Mouse (Mus musculus) CH12.LX (cell line): Measurements from ENCODE around the gene Plekhf1. TPM values are rescaled to one million over a fixed set of nuclear protein-coding genes. Genes with fewer than 3 reads are reported as not detected.

Experiments used
- DNase-seq: peaks from one replicate; pipeline ENCODE4 v3.0.0-alpha.2; 2013; ENCODE audit errors: extremely low read depth
- H3K27ac ChIP-seq: 2 replicates; pipeline ENCODE4 v1.5.1; 2012; ENCODE audit warnings: low read depth, mild to moderate bottlenecking, control low read depth, moderate library complexity; ENCODE audit not compliant: insufficient read depth
- H3K27me3 ChIP-seq: replicated peaks from 2 replicates; pipeline ENCODE3; 2012; ENCODE audit warnings: inconsistent platforms
- H3K36me3 ChIP-seq, 2 experiments: replicated peaks in 1 of 2; 2 replicates each; pipeline versions ENCODE3 to v1.6.1; 2012; ENCODE audit warnings: inconsistent platforms in 1 of 2, low read length in 1 of 2, mild to moderate bottlenecking in 1 of 2, mixed read lengths in 1 of 2, moderate library complexity in 1 of 2; ENCODE audit not compliant: control insufficient read depth in 1 of 2, insufficient read depth in 1 of 2
- H3K4me1 ChIP-seq, 2 experiments: 2 replicates each; pipeline ENCODE4 v1.6.1; 2012; ENCODE audit warnings: inconsistent platforms in 1 of 2, moderate library complexity in 1 of 2; ENCODE audit not compliant: insufficient read depth in 2 of 2, control insufficient read depth in 1 of 2
- H3K4me2 ChIP-seq: 2 replicates; pipeline ENCODE4 v1.6.1; 2012; ENCODE audit warnings: low read depth, mild to moderate bottlenecking, control low read depth; ENCODE audit not compliant: poor library complexity, insufficient read depth, severe bottlenecking
- H3K4me3 ChIP-seq, 3 experiments: fragments of 150-350 bp in 1 of 3; sonication (generic) in 1 of 3; replicated peaks in 1 of 3; 2 replicates each; pipeline versions ENCODE3 to v1.5.1; 2011 to 2012; ENCODE audit warnings: low read depth in 2 of 3, low read length in 2 of 3, mild to moderate bottlenecking in 2 of 3, moderate library complexity in 2 of 3, control low read depth in 1 of 3, improper control_type of control experiment in 1 of 3, inconsistent platforms in 1 of 3, mixed read lengths in 1 of 3; ENCODE audit not compliant: poor library complexity in 1 of 3
- H3K79me2 ChIP-seq: replicated peaks from 2 replicates; pipeline ENCODE4 v1.6.1; 2012; ENCODE audit warnings: mild to moderate bottlenecking, moderate library complexity; ENCODE audit not compliant: control insufficient read depth, poor library complexity, insufficient read depth, severe bottlenecking; ENCODE audit errors: extremely low read depth
- H3K9ac ChIP-seq: 2 replicates; pipeline ENCODE4 v1.6.1; 2012; ENCODE audit warnings: low read depth, mild to moderate bottlenecking, control low read depth, moderate library complexity; ENCODE audit not compliant: insufficient read depth
- H3K9me3 ChIP-seq: replicated peaks from 2 replicates; pipeline ENCODE3; 2012; ENCODE audit warnings: low read length, inconsistent platforms, mixed read lengths
- CHD2 ChIP-seq: IDR thresholded peaks from 2 replicates; pipeline ENCODE4 v1.6.1; 2011; ENCODE audit warnings: low read length, improper control_type of control experiment
- ELF1 ChIP-seq: IDR thresholded peaks from 2 replicates; pipeline ENCODE4 v1.6.1; 2014; ENCODE audit warnings: low read depth, mild to moderate bottlenecking, inconsistent platforms, low read length, improper control_type of control experiment
- EP300 ChIP-seq: IDR thresholded peaks from 2 replicates; pipeline ENCODE4 v1.6.1; 2011; ENCODE audit warnings: low read length, improper control_type of control experiment
- IRF4 ChIP-seq: IDR thresholded peaks from 2 replicates; pipeline ENCODE4 v1.6.1; 2014; ENCODE audit warnings: low read depth, mild to moderate bottlenecking, inconsistent platforms, low read length, improper control_type of control experiment
- JUN ChIP-seq: IDR thresholded peaks from 2 replicates; pipeline ENCODE4 v1.6.1; 2011; ENCODE audit warnings: low read depth, mild to moderate bottlenecking, low read length, improper control_type of control experiment, moderate library complexity; ENCODE audit not compliant: insufficient read depth
- MAZ ChIP-seq: IDR thresholded peaks from 2 replicates; pipeline ENCODE4 v1.6.1; 2012; ENCODE audit warnings: low read depth, mild to moderate bottlenecking, inconsistent platforms, low read length, improper control_type of control experiment, moderate library complexity
- MXI1 ChIP-seq: IDR thresholded peaks from 2 replicates; pipeline ENCODE4 v1.6.1; 2011; ENCODE audit warnings: mild to moderate bottlenecking, low read depth, low read length, improper control_type of control experiment
- PAX5 ChIP-seq: IDR thresholded peaks from 2 replicates; pipeline ENCODE4 v1.6.1; 2012; ENCODE audit warnings: low read length, inconsistent platforms, mixed read lengths
- RAD21 ChIP-seq: IDR thresholded peaks from 2 replicates; pipeline ENCODE4 v1.6.1; 2011; ENCODE audit warnings: low read depth, mild to moderate bottlenecking, low read length, improper control_type of control experiment, moderate library complexity
- SIN3A ChIP-seq: IDR thresholded peaks from 2 replicates; pipeline ENCODE4 v1.6.1; 2012; ENCODE audit warnings: low read length, improper control_type of control experiment, inconsistent platforms
- SMC3 ChIP-seq: IDR thresholded peaks from 2 replicates; pipeline ENCODE4 v1.6.1; 2011; ENCODE audit warnings: low read depth, low read length, improper control_type of control experiment
- TCF12 ChIP-seq: IDR thresholded peaks from 2 replicates; pipeline ENCODE4 v1.6.1; 2014; ENCODE audit warnings: low read depth, mild to moderate bottlenecking, inconsistent platforms, low read length, improper control_type of control experiment
- ZC3H11A ChIP-seq: IDR thresholded peaks from 2 replicates; pipeline ENCODE4 v1.6.1; 2012; ENCODE audit warnings: low read depth, mild to moderate bottlenecking, inconsistent platforms, low read length, improper control_type of control experiment
- ZKSCAN1 ChIP-seq: IDR thresholded peaks from 2 replicates; pipeline ENCODE4 v1.6.1; 2012; ENCODE audit warnings: low read depth, inconsistent platforms, low read length, improper control_type of control experiment, borderline replicate concordance
- ZMIZ1 ChIP-seq: IDR thresholded peaks from 2 replicates; pipeline ENCODE4 v1.6.1; 2012; ENCODE audit warnings: low read depth, mild to moderate bottlenecking, inconsistent platforms, low read length, improper control_type of control experiment
- ZNF384 ChIP-seq: IDR thresholded peaks from 2 replicates; pipeline ENCODE4 v1.6.1; 2012; ENCODE audit warnings: low read depth, low read length, improper control_type of control experiment, inconsistent platforms
- dilution Hi-C: fragments of 300-500 bp; cut with MboI; formaldehyde crosslinking; loops from 2 replicates; pipeline ENCODE4 v1.14.3; 2020; ENCODE audit warnings: low sequenced_read_pairs; ENCODE audit not compliant: extremely low pct_unique_long_range_greater_than_20kb, extremely low pct_ligation_motif_present
- in situ Hi-C: fragments of 300-500 bp; cut with MboI; formaldehyde crosslinking; loops from 3 replicates; pipeline ENCODE4 v1.14.3; 2019; ENCODE audit warnings: low sequenced_read_pairs, low pct_ligation_motif_present, low pct_unique_long_range_greater_than_20kb, mixed read lengths
- polyA plus RNA-seq: library from polyadenylated mRNA; unstranded; fragments of >175 nt; gene quantifications from 2 replicates; pipeline ENCODE4 v1.2.1, GENCODE M21; 2012; ENCODE audit warnings: low read depth; ENCODE audit not compliant: insufficient read length
- total RNA-seq, 2 experiments: library from RNA; depleted of rRNA; stranded (reverse); fragments of 300-350 nt in 1 of 2; fragments of >200 nt in 1 of 2; gene quantifications; 2 replicates each; pipeline ENCODE4 v1.2.3; 2012 to 2014

The Plekhf1 gene
- total and polyA plus RNA-seq, 3 experiments, result 0.16 to 0.72 TPM; not detected in 1

DNA sequence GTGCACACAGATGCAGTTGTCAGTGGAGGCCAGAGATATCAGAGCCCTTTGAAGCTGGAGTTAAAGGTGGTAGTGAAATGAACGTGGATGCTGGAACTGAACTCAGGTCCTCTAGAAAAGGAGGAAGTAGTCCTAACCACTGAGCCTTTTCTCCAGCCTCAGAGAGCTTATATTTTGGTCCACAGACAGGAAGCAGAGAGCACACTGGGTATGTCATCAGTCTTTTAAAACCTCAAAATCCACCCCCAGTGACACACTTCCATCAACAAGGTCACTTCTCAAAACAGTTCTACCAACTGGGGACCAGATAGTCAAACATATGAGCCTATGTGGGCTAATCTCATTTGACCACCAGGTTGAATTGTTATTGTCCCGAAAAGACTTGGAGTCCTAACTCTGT is 46.5 kb downstream of the Plekhf1 start:
- H3K9ac ChIP-seq, result no peak overlapping the region
- no peaks in the 10 kb centered on the region for H3K9me3 ChIP-seq
- in situ Hi-C loops (no loop called here), dilution Hi-C loops (no loop called here)
- H3K4me2 ChIP-seq, result no peak overlapping the region
- no peaks in the 10 kb centered on the region for H3K27me3 ChIP-seq
- H3K36me3 ChIP-seq, result peaks cover 0 to 5% of the 10 kb centered on the region in 2 experiments
- no peak overlapping the region for H3K4me3 ChIP-seq
- TF ChIP-seq ZMIZ1 (no peak), RAD21 (no peak), ELF1 (0 out of 2 replicates have a peak, but pooled peaks have one; percentile 14)
- H3K4me1 ChIP-seq, result peaks cover 4 to 26% of the 10 kb centered on the region in 2 experiments; a peak in 3 of 4 replicates
- no peak overlapping the region for H3K27ac ChIP-seq
- DNase-seq, result peak; percentile 51
- H3K79me2 ChIP-seq, result no peaks in the 10 kb centered on the region

DNA sequence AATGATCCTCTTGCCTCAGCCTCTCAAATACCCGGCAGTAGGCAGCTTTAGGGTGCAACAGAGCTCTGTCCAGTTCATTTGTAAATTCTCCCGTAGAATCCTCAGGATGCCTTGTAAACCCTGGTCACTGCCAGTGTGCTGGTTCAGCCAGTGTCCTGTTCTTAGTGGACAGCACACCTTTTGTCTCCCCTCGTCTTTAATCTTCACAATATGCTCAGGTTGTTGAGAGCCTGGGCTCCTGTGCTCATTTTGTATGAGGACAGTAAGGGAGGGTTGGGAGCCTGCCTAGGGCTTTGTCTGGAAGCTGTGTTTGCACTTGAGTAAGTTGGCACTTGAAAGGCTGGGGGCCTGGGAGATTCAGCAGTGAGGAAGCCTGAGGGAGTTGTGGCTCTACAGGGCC is 47.9 kb downstream of the Plekhf1 start:
- Histone ChIP-seq H3K27ac (no peak overlapping the region), H3K27me3 (no peaks in the 10 kb centered on the region), H3K4me1 (peaks cover 1 to 22% of the 10 kb centered on the region in 2 experiments; a peak in 3 of 4 replicates), H3K36me3 (no peaks in the 10 kb centered on the region), H3K9ac (no peak overlapping the region), H3K4me3 (no peak overlapping the region), H3K79me2 (no peaks in the 10 kb centered on the region), H3K4me2 (no peak overlapping the region), H3K9me3 (no peaks in the 10 kb centered on the region)
- in situ Hi-C loops (loop anchor here (10.0 kb wide), 1 partner anchor 805 kb away; no protein-coding TSS in a partner anchor), dilution Hi-C loops (no loop called here)
- no peak for TF ChIP-seq IRF4
- TF ChIP-seq SMC3, result no peak
- no peak for TF ChIP-seq ZNF384
- TF ChIP-seq JUN, result no peak
- no peak for TF ChIP-seq ZKSCAN1
- no peak for TF ChIP-seq PAX5
- no peak for TF ChIP-seq ZC3H11A
- TF ChIP-seq MAZ, result no peak
- TF ChIP-seq TCF12, result no peak
- no peak for TF ChIP-seq CHD2
- TF ChIP-seq MXI1, result no peak
- TF ChIP-seq EP300, result no peak
- TF ChIP-seq SIN3A, result no peak
- DNase-seq, result no peak
